Mouse (Mus musculus): ENCODE measurements at regions not wholly inside any gene's neighbourhood (a gene's known extent, or its start where the extent isn't known, plus 50 kb on each side); places are given as distances from the start of the nearest gene placed in this dataset.

- dilution Hi-C loops (cut with MboI; ENCODE audit: extremely low pct_ligation_motif_present, extremely low pct_unique_long_range_greater_than_20kb, low sequenced_read_pairs) (no loop called here), in situ Hi-C loops (cut with MboI; ENCODE audit: low pct_ligation_motif_present, low pct_unique_long_range_greater_than_20kb, low sequenced_read_pairs) (no loop called here)
- no peaks in the 10 kb centered on the region for H3K9me3 ChIP-seq (replicated peaks; ENCODE audit: low read length)
- no peaks in the 10 kb centered on the region for H3K27me3 ChIP-seq (replicated peaks)
- no peaks in the 10 kb centered on the region for H3K36me3 ChIP-seq (replicated peaks in 1 of 2; ENCODE audit: control insufficient read depth in 1 of 2, insufficient read depth in 1 of 2, low read length in 1 of 2)
- H3K4me2 ChIP-seq (ENCODE audit: insufficient read depth, low read depth, poor library complexity, severe bottlenecking): peak overlapping the region; percentile 10; the same call in 1 of the 2 replicates
- H3K4me1 ChIP-seq (ENCODE audit: control insufficient read depth in 1 of 2, insufficient read depth in 2 of 2): peaks cover 0 to 31% of the 10 kb centered on the region in 2 experiments; a peak in 2 of 4 replicates
- peak; percentile 64 for DNase-seq (ENCODE audit: extremely low read depth)
- no peak overlapping the region for H3K4me3 ChIP-seq (replicated peaks in 1 of 3; ENCODE audit: low read depth in 2 of 3, low read length in 2 of 3, poor library complexity in 1 of 3)
- no peak overlapping the region for H3K27ac ChIP-seq (ENCODE audit: insufficient read depth, low read depth)
- H3K9ac ChIP-seq (ENCODE audit: insufficient read depth, low read depth): no peak overlapping the region
- TF ChIP-seq MEF2A (IDR thresholded peaks at IDR 0.05; ENCODE audit: borderline replicate concordance, low read depth, low read length) (peak; percentile 95), ETS1 (conservative IDR thresholded peaks at IDR 0.05; ENCODE audit: low read depth, low read length) (0 out of 2 replicates have a peak, but pooled peaks have one; percentile 5), CHD2 (IDR thresholded peaks at IDR 0.05; ENCODE audit: low read length) (no peak), ZNF384 (IDR thresholded peaks at IDR 0.05; ENCODE audit: low read depth, low read length) (peak; percentile 91), RCOR1 (conservative IDR thresholded peaks at IDR 0.05; ENCODE audit: low read depth, low read length) (0 out of 2 replicates have a peak, but pooled peaks have one; percentile 23), BHLHE40 (IDR thresholded peaks at IDR 0.05; ENCODE audit: low read depth, low read length) (no peak), IRF4 (IDR thresholded peaks at IDR 0.05; ENCODE audit: low read depth, low read length) (peak; percentile 91), RAD21 (IDR thresholded peaks at IDR 0.05; ENCODE audit: low read depth, low read length) (no peak), EP300 (IDR thresholded peaks at IDR 0.05; ENCODE audit: low read length) (peak; percentile 97)
- no peaks in the 10 kb centered on the region for H3K79me2 ChIP-seq (replicated peaks; ENCODE audit: control insufficient read depth, extremely low read depth, insufficient read depth, poor library complexity, severe bottlenecking)
Observed at GRCm38 (mm10) chr15:32048836-32049235, 128.3 kb upstream of the Tas2r119 start.

DNA sequence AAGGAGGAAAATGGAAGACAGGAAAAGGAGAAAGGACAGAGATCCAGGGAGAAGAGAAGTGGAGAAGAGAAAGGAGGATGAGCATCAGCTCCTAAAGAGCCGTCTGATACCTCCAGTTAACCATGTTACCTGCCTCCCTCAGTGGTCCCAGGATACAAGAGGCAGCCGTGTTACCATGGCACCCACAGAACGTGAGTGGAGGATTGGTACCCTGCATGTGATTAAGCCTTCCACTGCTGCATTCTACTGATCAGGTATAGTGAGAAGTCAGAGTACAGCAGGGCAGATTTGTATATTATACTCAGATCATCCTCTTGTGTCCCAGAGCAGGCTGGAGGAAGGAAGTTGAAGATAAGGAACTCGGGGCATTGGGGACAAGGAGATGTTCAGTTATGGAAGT lies 115.5 kb upstream of the Tas2r119 start:
- dilution Hi-C loops (cut with MboI; ENCODE audit: extremely low pct_ligation_motif_present, extremely low pct_unique_long_range_greater_than_20kb, low sequenced_read_pairs): no loop called here
- in situ Hi-C loops (cut with MboI; ENCODE audit: low pct_ligation_motif_present, low pct_unique_long_range_greater_than_20kb, low sequenced_read_pairs): no loop called here
- no peaks in the 10 kb centered on the region for H3K9me3 ChIP-seq (replicated peaks; ENCODE audit: low read length)
- TF ChIP-seq NRF1 (IDR thresholded peaks at IDR 0.05; ENCODE audit: low read depth, low read length) (no peak), MEF2A (IDR thresholded peaks at IDR 0.05; ENCODE audit: borderline replicate concordance, low read depth, low read length) (no peak), TCF12 (IDR thresholded peaks at IDR 0.05; ENCODE audit: low read depth, low read length) (no peak), ZKSCAN1 (IDR thresholded peaks at IDR 0.05; ENCODE audit: borderline replicate concordance, low read depth, low read length) (no peak), ZMIZ1 (IDR thresholded peaks at IDR 0.05; ENCODE audit: low read depth, low read length) (no peak), E2F4 (IDR thresholded peaks at IDR 0.05; ENCODE audit: insufficient replicate concordance, low read depth, low read length) (no peak), TBP (conservative IDR thresholded peaks at IDR 0.05; ENCODE audit: low read depth, low read length) (no peak), SIN3A (IDR thresholded peaks at IDR 0.05; ENCODE audit: low read length) (no peak), HCFC1 (IDR thresholded peaks at IDR 0.05; ENCODE audit: low read depth, low read length) (no peak), MAX (IDR thresholded peaks at IDR 0.05; ENCODE audit: low read length) (no peak), IRF4 (IDR thresholded peaks at IDR 0.05; ENCODE audit: low read depth, low read length) (no peak), KAT2A (IDR thresholded peaks at IDR 0.05; ENCODE audit: insufficient replicate concordance, low read length) (no peak), BHLHE40 (IDR thresholded peaks at IDR 0.05; ENCODE audit: low read depth, low read length) (no peak), JUND (conservative IDR thresholded peaks at IDR 0.05; ENCODE audit: low read depth, low read length) (no peak), ETS1 (conservative IDR thresholded peaks at IDR 0.05; ENCODE audit: low read depth, low read length) (no peak), SMC3 (IDR thresholded peaks at IDR 0.05; ENCODE audit: low read depth, low read length) (no peak)
- no peak overlapping the region for H3K4me2 ChIP-seq (ENCODE audit: insufficient read depth, low read depth, poor library complexity, severe bottlenecking)
- no peak overlapping the region for H3K27ac ChIP-seq (ENCODE audit: insufficient read depth, low read depth)
- no peaks in the 10 kb centered on the region for H3K36me3 ChIP-seq (replicated peaks in 1 of 2; ENCODE audit: control insufficient read depth in 1 of 2, insufficient read depth in 1 of 2, low read length in 1 of 2)
- DNase-seq (ENCODE audit: extremely low read depth): no peak
- H3K4me3 ChIP-seq (replicated peaks in 1 of 3; ENCODE audit: low read depth in 2 of 3, low read length in 2 of 3, poor library complexity in 1 of 3): no peak overlapping the region
- no peaks in the 10 kb centered on the region for H3K27me3 ChIP-seq (replicated peaks)
- H3K9ac ChIP-seq (ENCODE audit: insufficient read depth, low read depth): no peak overlapping the region
- peaks cover 2 to 17% of the 10 kb centered on the region in 2 experiments; a peak in 3 of 4 replicates for H3K4me1 ChIP-seq (ENCODE audit: control insufficient read depth in 1 of 2, insufficient read depth in 2 of 2)
- no peaks in the 10 kb centered on the region for H3K79me2 ChIP-seq (replicated peaks; ENCODE audit: control insufficient read depth, extremely low read depth, insufficient read depth, poor library complexity, severe bottlenecking)

Data from CH12.LX (cell line).